Mouse (Mus musculus) ES-Bruce4 (cell line): ENCODE results near the gene Atp2b2.

Experiments used
- CTCF ChIP-seq: IDR thresholded peaks from one replicate; pipeline ENCODE4 v1.8.1; 2011; ENCODE audit warnings: low read depth, low read length
- POLR2A ChIP-seq: IDR thresholded peaks from one replicate; pipeline ENCODE4 v1.8.1; 2011; ENCODE audit warnings: low read length; ENCODE audit not compliant: insufficient read depth

- TF ChIP-seq POLR2A (no peak), CTCF (no peak)
Measured at GRCm38 (mm10) chr6:113904406-113904805, 138.0 kb downstream of the Atp2b2 start.
